Mouse (Mus musculus) kidney, embryonic 15.5 days (tissue): ENCODE measurements at regions not wholly inside any gene's neighbourhood (a gene's known extent, or its start where the extent isn't known, plus 50 kb on each side); places are given as distances from the start of the nearest gene placed in this dataset.

Source experiments
- ATAC-seq: fragments of 200-750 bp; cut with Nextera tagmentation; replicated peaks from 2 replicates; pipeline ENCODE4 v1.8.0; 2017; ENCODE audit warnings: moderate TSS enrichment; ENCODE audit not compliant: low FRiP score
- H3K27ac ChIP-seq: fragments of 300-500 bp; sonication (generic); 2 replicates; pipeline ENCODE4 v1.5.1; 2015; ENCODE audit warnings: mild to moderate bottlenecking, inconsistent platforms
- H3K27me3 ChIP-seq: fragments of 300-500 bp; sonication (generic); 2 replicates; pipeline ENCODE4 v1.6.1; 2015; ENCODE audit warnings: inconsistent platforms
- H3K36me3 ChIP-seq: fragments of 300-500 bp; sonication (generic); 2 replicates; pipeline ENCODE4 v1.6.1; 2015; ENCODE audit warnings: inconsistent platforms
- H3K4me1 ChIP-seq: fragments of 300-500 bp; sonication (generic); 2 replicates; pipeline ENCODE4 v1.6.1; 2015; ENCODE audit warnings: inconsistent platforms
- H3K4me2 ChIP-seq: fragments of 300-500 bp; sonication (generic); 2 replicates; pipeline ENCODE4 v1.6.1; 2015; ENCODE audit warnings: moderate library complexity, mild to moderate bottlenecking, inconsistent platforms
- H3K4me3 ChIP-seq: fragments of 300-500 bp; sonication (generic); replicated peaks from 2 replicates; pipeline ENCODE4 v1.5.1; 2015; ENCODE audit warnings: mild to moderate bottlenecking, inconsistent platforms
- H3K9ac ChIP-seq: fragments of 300-500 bp; sonication (generic); 2 replicates; pipeline ENCODE4 v1.6.1; 2015; ENCODE audit warnings: mild to moderate bottlenecking, inconsistent platforms
- H3K9me3 ChIP-seq: fragments of 300-500 bp; sonication (generic); replicated peaks from 2 replicates; pipeline ENCODE4 v1.6.1; 2016; ENCODE audit warnings: inconsistent platforms
- WGBS: fragments of 180-500 bp; shearing (Covaris S2); methylation state at CpG from one replicate; pipeline ENCODE4 v1.1.7; 2015; ENCODE audit warnings: mixed read lengths; 5-methylcytosine and 5-hydroxymethylcytosine counted together

DNA sequence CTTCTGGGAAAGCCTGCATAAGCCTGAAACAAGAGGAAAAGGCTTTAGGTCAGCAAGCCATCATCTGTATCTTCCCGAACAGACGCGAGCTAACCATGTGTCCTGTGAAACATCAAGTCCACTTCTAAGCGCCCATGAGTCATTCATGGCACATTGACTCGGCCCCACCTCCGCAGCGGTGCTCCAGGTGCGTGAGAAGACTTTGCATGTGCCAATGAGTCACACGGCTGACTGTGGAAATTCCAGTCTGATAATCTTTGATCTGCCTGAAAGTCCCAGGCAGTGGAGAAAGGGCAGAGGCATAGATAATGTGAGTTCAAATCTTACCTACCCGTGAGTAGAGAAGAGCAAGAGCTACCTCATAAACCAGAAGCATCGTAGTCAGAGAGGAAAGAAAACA is 137.8 kb downstream of the Pfkfb3 start:
- Histone ChIP-seq H3K9ac (no peak overlapping the region), H3K4me2 (no peak overlapping the region), H3K4me3 (no peak overlapping the region), H3K36me3 (no peaks in the 10 kb centered on the region), H3K27ac (no peak overlapping the region), H3K9me3 (no peaks in the 10 kb centered on the region), H3K4me1 (no peaks in the 10 kb centered on the region), H3K27me3 (no peaks in the 10 kb centered on the region)
- ATAC-seq, result no peak
- WGBS, result 77% methylated on average over 11 of the region's 11 CpGs

GRCm38 (mm10) chr2:11412521-11412920 is 141.4 kb downstream of the Pfkfb3 start:
- Histone ChIP-seq H3K4me3 (no peak overlapping the region), H3K27me3 (no peaks in the 10 kb centered on the region), H3K4me1 (no peaks in the 10 kb centered on the region), H3K9me3 (no peaks in the 10 kb centered on the region), H3K9ac (no peak overlapping the region), H3K36me3 (no peaks in the 10 kb centered on the region), H3K27ac (no peak overlapping the region), H3K4me2 (no peak overlapping the region)
- no peak for ATAC-seq
- WGBS, result 88% methylated on average over 6 of the region's 6 CpGs

DNA sequence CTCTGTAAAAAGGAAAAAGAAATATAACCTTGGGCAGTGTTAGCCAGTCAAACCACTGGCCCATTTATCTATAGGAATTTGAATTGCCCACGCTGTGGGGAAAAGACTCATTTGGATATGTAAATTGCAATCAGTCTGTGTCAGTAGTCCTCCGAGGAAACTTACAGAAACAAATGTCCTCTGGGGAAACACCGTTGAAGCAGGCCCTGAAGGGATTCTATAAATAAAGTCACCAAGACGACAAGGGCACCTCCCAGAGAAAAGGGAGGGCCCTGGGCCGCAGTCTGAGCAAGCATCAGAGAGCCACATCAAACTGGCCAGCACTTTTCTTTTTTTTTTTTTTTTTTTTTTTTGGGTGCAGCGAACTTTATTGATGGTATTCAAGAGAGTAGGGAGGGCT is 145.4 kb downstream of the Pfkfb3 start:
- no peaks in the 10 kb centered on the region for H3K9me3 ChIP-seq
- ATAC-seq, result no peak
- no peaks in the 10 kb centered on the region for H3K36me3 ChIP-seq
- no peak overlapping the region for H3K4me3 ChIP-seq
- no peak overlapping the region for H3K27ac ChIP-seq
- WGBS, result 64% methylated on average over 5 of the region's 6 CpGs
- no peak overlapping the region for H3K4me2 ChIP-seq
- no peak overlapping the region for H3K9ac ChIP-seq
- no peaks in the 10 kb centered on the region for H3K27me3 ChIP-seq
- H3K4me1 ChIP-seq, result no peaks in the 10 kb centered on the region

GRCm38 (mm10) chr2:11406103-11406615 is 147.7 kb downstream of the Pfkfb3 start:
- no peaks in the 10 kb centered on the region for H3K4me1 ChIP-seq
- 95% methylated on average over 1 of the region's 1 CpGs for WGBS
- no peak for ATAC-seq
- H3K36me3 ChIP-seq, result no peaks in the 10 kb centered on the region
- H3K27me3 ChIP-seq, result no peaks in the 10 kb centered on the region
- H3K4me3 ChIP-seq, result no peak overlapping the region
- H3K4me2 ChIP-seq, result no peak overlapping the region
- no peak overlapping the region for H3K27ac ChIP-seq
- H3K9me3 ChIP-seq, result no peaks in the 10 kb centered on the region
- H3K9ac ChIP-seq, result no peak overlapping the region

DNA sequence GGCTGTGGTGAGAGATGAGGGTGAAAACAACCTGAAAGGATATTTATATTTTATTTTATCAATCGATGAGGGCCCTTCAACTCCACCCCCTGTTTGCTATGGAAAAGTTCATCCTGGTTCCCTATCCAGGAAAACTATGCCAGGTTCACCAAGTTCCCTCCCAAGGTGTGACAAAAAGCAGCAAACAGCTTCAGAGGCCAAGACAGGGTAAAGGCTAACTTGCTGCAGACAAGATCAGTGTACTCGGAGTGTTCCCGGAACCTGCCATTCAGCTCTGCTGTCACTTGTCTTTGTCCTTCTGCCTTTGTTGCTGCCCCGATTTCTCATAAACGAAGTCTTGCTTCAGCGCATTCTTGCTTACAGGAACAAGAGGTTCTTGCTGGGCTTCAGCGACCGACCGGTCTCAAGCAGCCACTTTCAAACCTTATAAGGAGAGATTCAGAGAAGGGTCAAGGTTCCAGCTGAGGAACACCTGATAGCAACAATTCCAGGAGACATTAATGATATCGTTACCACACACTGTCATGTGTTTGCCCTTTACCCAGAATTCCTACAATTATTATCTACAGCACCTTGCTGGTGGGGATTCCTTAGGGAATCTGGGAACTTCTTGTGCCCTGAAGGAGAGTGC is 151.5 kb downstream of the Pfkfb3 start:
- no peak overlapping the region for H3K4me2 ChIP-seq
- H3K27ac ChIP-seq, result peak overlapping the region; percentile 37; the same call in 1 of the 2 replicates
- H3K4me3 ChIP-seq, result no peak overlapping the region
- ATAC-seq, result 0 out of 2 replicates have a peak, but pooled peaks have one; percentile 52
- H3K9me3 ChIP-seq, result no peaks in the 10 kb centered on the region
- no peak overlapping the region for H3K9ac ChIP-seq
- no peaks in the 10 kb centered on the region for H3K4me1 ChIP-seq
- WGBS, result 56% methylated on average over 10 of the region's 10 CpGs
- H3K27me3 ChIP-seq, result no peaks in the 10 kb centered on the region
- no peaks in the 10 kb centered on the region for H3K36me3 ChIP-seq

DNA sequence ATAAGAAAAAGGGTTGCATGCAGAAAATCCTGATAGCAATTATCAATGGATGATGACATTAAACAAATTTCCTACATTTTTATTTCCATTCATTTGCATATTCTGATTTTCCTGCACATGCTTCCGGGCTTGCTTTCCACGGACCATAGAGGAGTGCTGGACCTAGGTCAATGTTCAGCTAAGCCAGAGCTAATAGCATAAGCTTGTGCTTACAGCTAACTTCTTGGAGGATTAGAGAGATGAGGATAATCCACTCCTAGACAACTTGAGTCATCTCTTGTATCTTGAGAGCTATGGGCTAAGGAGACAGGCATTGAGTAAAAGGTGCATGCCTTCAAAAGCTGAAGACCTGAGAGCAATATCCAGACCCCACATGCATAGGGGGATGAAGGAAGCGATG is 154.5 kb downstream of the Pfkfb3 start:
- Histone ChIP-seq H3K9ac (no peak overlapping the region), H3K27me3 (no peaks in the 10 kb centered on the region), H3K36me3 (no peaks in the 10 kb centered on the region), H3K4me3 (no peak overlapping the region), H3K4me1 (no peaks in the 10 kb centered on the region), H3K9me3 (no peaks in the 10 kb centered on the region), H3K27ac (no peak overlapping the region), H3K4me2 (no peak overlapping the region)
- WGBS, result 94% methylated on average over 3 of the region's 3 CpGs
- ATAC-seq, result no peak

DNA sequence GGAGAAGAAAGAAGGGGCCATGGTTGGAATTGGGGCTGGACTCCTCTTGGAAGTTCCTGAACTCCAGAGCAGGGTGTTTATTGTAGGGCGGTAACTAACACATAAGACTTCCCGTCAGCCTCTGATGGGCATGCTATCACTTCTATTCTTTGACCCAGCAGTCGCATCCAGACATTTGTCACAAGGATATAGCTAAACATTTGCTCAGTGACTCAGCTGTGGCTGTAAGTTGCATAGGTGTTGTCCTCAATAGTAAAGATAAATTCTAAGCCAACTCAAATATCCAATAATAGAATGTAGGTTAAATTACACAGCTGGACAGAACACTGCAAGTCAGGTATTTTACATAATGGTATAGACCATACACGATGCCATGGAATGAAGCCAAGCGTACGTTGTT is 154.9 kb downstream of the Pfkfb3 start:
- no peak overlapping the region for H3K9ac ChIP-seq
- no peaks in the 10 kb centered on the region for H3K4me1 ChIP-seq
- H3K9me3 ChIP-seq, result no peaks in the 10 kb centered on the region
- no peaks in the 10 kb centered on the region for H3K27me3 ChIP-seq
- H3K36me3 ChIP-seq, result no peaks in the 10 kb centered on the region
- ATAC-seq, result no peak
- no peak overlapping the region for H3K4me2 ChIP-seq
- H3K27ac ChIP-seq, result no peak overlapping the region
- 74% methylated on average over 6 of the region's 6 CpGs for WGBS
- no peak overlapping the region for H3K4me3 ChIP-seq

- Histone ChIP-seq H3K4me1 (no peaks in the 10 kb centered on the region), H3K4me2 (no peak overlapping the region), H3K36me3 (no peaks in the 10 kb centered on the region), H3K9ac (no peak overlapping the region), H3K27ac (no peak overlapping the region), H3K9me3 (no peaks in the 10 kb centered on the region), H3K27me3 (no peaks in the 10 kb centered on the region), H3K4me3 (no peak overlapping the region)
- 63% methylated on average over 6 of the region's 6 CpGs for WGBS
- no peak for ATAC-seq
These were observed 155.5 kb downstream of the Pfkfb3 start for GRCm38 (mm10) chr2:11398391-11398790.

DNA sequence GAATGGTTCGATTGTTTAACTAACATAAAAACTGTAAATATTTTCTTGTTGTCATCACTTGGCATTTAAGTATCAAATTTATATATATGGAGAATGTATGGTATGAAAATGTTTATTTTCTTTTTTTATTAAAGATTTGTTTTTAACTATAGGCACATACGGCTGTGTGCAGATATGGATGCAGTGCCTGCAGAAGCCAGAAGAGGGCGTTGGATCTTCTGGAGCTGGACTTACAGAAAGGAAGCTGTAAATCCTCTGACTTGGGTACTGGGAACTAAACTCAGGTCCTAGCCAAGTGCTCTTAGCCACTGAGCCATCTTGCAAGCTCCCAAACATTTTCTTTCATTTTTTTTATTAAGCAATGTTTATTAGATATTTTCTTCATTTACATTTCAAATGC is 157.0 kb downstream of the Pfkfb3 start:
- H3K4me1 ChIP-seq, result no peaks in the 10 kb centered on the region
- H3K9ac ChIP-seq, result no peak overlapping the region
- no peaks in the 10 kb centered on the region for H3K36me3 ChIP-seq
- no peaks in the 10 kb centered on the region for H3K9me3 ChIP-seq
- 89% methylated on average over 3 of the region's 3 CpGs for WGBS
- H3K4me2 ChIP-seq, result no peak overlapping the region
- no peak overlapping the region for H3K4me3 ChIP-seq
- H3K27me3 ChIP-seq, result no peaks in the 10 kb centered on the region
- no peak overlapping the region for H3K27ac ChIP-seq
- no peak for ATAC-seq

DNA sequence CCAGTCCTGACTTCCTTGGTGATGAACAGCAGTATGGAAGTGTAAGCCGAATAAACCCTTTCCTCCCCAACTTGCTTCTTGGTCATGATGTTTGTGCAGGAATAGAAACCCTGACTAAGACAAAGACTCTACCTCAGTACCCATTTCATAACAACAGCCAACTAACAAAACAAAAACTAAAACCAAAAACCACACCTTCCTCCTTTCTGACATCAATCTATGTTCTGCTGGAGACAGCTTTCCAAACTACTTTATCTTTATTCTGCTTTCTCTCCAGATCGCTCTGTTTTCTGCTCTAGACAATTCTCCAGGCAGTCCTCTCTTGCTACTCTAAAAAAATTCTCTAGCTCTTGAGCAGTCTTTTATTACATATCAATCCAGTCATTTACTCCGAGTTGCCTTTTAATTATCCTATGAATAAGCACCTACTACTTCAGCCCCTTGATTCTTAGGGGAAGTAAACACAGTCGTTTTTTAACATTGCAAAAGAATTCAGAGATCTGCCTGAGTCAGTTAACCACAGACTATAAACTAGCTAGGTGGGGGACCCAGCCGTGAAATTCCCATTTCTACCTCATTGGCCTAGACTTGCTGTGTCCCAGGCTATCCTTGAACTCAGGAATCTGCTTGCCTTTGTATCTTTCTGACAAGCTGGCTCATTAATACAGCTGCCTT is 159.1 kb downstream of the Pfkfb3 start:
- H3K4me3 ChIP-seq, result no peak overlapping the region
- H3K4me2 ChIP-seq, result no peak overlapping the region
- H3K9ac ChIP-seq, result no peak overlapping the region
- no peaks in the 10 kb centered on the region for H3K4me1 ChIP-seq
- 67% methylated on average over 5 of the region's 5 CpGs for WGBS
- no peaks in the 10 kb centered on the region for H3K27me3 ChIP-seq
- H3K9me3 ChIP-seq, result no peaks in the 10 kb centered on the region
- H3K36me3 ChIP-seq, result no peaks in the 10 kb centered on the region
- H3K27ac ChIP-seq, result no peak overlapping the region
- ATAC-seq, result no peak

DNA sequence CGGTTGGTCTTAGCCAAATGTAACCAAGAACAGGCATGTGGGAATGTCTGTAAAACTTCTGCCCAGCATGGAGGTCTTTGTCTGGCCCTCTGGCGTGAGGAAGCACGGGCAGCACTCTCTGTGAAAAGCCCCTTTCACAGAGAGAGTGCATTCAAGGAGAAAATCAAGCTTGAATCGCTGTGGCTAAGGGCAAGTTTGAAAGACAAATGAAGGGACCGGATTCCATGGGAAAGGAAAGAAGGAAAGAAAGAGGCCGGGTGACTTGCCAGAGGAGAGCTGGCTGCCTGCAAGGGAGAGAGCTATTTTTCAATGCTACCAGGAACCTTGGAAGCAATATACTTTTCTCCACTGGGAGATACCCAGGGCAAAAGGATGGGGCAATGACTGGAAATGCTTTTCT is 162.2 kb downstream of the Pfkfb3 start:
- H3K9ac ChIP-seq, result no peak overlapping the region
- H3K27ac ChIP-seq, result no peak overlapping the region
- H3K9me3 ChIP-seq, result no peaks in the 10 kb centered on the region
- ATAC-seq, result no peak
- H3K4me2 ChIP-seq, result no peak overlapping the region
- WGBS, result 60% methylated on average over 6 of the region's 6 CpGs
- no peak overlapping the region for H3K4me3 ChIP-seq
- H3K36me3 ChIP-seq, result no peaks in the 10 kb centered on the region
- H3K27me3 ChIP-seq, result no peaks in the 10 kb centered on the region
- H3K4me1 ChIP-seq, result no peaks in the 10 kb centered on the region

GRCm38 (mm10) chr2:11390667-11391334 is 163.1 kb downstream of the Pfkfb3 start:
- Histone ChIP-seq H3K4me3 (no peak overlapping the region), H3K27ac (no peak overlapping the region), H3K36me3 (no peaks in the 10 kb centered on the region), H3K9ac (no peak overlapping the region), H3K9me3 (no peaks in the 10 kb centered on the region), H3K4me1 (no peaks in the 10 kb centered on the region), H3K27me3 (no peaks in the 10 kb centered on the region), H3K4me2 (no peak overlapping the region)
- 72% methylated on average over 6 of the region's 6 CpGs for WGBS
- no peak for ATAC-seq
